Mouse (Mus musculus) E14TG2a.4 (cell line): ENCODE data around the gene Slc43a2.
A peak's percentile ranks its signal among the peaks of the same experiment; 100 is the strongest.

Experiments
- H3K27me3 ChIP-seq: 2 replicates; pipeline ENCODE4 v1.6.1; 2014; ENCODE audit warnings: low read length, control low read depth; ENCODE audit not compliant: insufficient read depth
- H3K36me3 ChIP-seq: 2 replicates; pipeline ENCODE4 v1.6.1; 2014; ENCODE audit warnings: low read length, control low read depth; ENCODE audit not compliant: insufficient read depth
- H3K4me1 ChIP-seq: replicated peaks from 2 replicates; pipeline ENCODE4 v1.6.1; 2014; ENCODE audit warnings: low read depth, low read length, control low read depth
- H3K4me3 ChIP-seq: replicated peaks from 2 replicates; pipeline ENCODE4 v1.5.1; 2014; ENCODE audit warnings: mild to moderate bottlenecking, low read length
- H3K9me3 ChIP-seq: 2 replicates; pipeline ENCODE4 v1.6.1; 2014; ENCODE audit warnings: low read length, control low read depth
- CTCF ChIP-seq: conservative IDR thresholded peaks from 2 replicates; pipeline ENCODE4 v1.5.1; 2014; ENCODE audit warnings: low read length
- NANOG ChIP-seq: IDR thresholded peaks from 2 replicates; pipeline ENCODE4 v1.6.1; 2014; ENCODE audit warnings: borderline replicate concordance, low read length, mixed read lengths
- POU5F1 ChIP-seq: IDR thresholded peaks from 2 replicates; pipeline ENCODE4 v1.6.1; 2014; ENCODE audit warnings: low read length, borderline replicate concordance

Slc43a2 gene

DNA sequence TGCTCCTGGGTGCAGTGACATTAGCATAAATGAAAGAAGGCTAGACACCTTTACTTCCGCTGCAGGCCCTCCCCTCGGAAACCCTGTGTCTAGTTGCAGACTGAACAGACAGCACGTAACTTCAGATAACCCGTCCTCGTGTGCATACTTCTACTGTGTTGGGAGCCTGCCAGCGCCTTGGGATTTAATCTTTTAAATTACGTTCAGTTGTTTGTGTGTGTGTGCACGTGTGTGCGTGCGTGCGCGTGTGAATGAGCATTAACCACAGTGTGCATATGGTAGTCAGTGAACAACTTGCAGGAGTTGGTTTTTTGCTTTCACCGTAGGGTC lies 7.4 kb downstream of the Slc43a2 start:
- peaks cover 23% of the 10 kb centered on the region for H3K36me3 ChIP-seq

DNA sequence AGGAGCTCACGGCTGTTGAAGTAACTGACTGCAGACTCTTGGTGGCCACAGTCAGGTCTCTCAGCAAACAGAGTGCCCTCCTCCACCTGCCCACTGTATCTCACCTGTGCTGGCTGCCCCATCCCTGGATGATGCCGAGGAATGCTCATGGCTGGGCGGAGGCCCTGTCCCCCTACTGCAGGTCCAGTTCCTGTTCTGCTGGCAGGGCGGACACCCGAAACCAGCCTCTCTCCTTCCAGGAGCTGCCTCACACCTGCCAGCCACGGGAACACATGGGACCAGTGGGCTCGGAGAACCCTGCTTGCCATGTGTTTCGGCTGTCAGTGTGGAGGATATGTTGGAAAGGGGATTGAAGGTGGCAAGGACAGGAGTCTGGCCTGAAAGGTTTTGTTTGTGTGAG lies 8.7 kb downstream of the Slc43a2 start:
- TF ChIP-seq CTCF (no peak), NANOG (no peak), POU5F1 (no peak)
- peaks cover 31% of the 10 kb centered on the region for H3K36me3 ChIP-seq
- peak overlapping the region; percentile 48; the same call in 1 of the 2 replicates for H3K4me3 ChIP-seq
- peaks cover 40% of the 10 kb centered on the region for H3K4me1 ChIP-seq
- H3K27me3 ChIP-seq, result no peaks in the 10 kb centered on the region
- H3K9me3 ChIP-seq, result peaks cover 9% of the 10 kb centered on the region

More for the DNA sequence above, 7.4 kb downstream of the Slc43a2 start:
- H3K4me3 ChIP-seq, result no peak overlapping the region
- TF ChIP-seq NANOG, result no peak
- no peak for TF ChIP-seq POU5F1
- no peak for TF ChIP-seq CTCF
- H3K9me3 ChIP-seq, result peaks cover 9% of the 10 kb centered on the region
- H3K27me3 ChIP-seq, result 0 out of 2 replicates have a peak, but pooled peaks cover 2% of the 10 kb centered on the region
- peaks cover 51% of the 10 kb centered on the region for H3K4me1 ChIP-seq

DNA sequence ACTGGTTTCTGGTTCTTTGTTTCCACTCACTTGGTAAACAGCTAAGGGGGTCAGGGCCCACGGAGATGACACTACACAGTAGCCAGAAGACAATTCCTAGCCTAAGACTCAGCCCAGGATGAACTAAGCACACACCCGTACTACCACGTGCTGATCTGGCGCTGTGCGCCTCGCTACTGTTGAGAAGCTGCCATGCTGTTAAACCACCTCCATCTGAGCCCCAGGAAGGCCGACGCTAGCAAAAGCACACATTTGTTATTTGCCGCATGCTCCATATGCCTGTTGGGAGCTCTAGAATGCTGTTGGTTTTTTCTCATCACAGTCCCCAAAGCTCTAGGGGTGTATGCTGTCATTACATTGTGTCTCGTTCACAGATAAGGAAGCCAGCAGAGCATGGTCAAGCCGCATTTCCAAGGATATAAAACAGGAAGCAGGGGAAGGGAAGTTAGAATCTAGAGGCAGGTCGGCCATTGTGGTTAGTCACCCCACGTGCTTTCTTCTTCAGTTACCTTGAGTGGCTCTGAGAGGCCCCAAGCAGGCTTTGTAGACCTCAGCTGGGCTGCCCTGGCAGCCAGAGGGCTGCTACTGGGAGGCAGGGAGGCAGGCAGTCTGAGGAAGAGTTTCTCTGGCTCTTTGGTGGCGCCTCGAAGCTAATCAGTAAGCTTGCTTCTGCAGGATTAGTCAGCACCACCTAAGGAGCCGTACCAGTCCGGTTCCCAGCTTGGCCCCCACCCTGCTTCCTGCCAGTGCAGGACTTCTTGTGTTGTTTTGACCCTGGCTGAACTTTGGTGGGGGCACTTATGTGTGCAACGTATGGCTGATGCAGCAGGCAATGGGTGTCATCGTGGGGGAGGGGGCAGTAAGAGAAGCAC lies 9.5 kb downstream of the Slc43a2 start:
- Histone ChIP-seq H3K4me3 (no peak overlapping the region), H3K4me1 (peaks cover 33% of the 10 kb centered on the region), H3K9me3 (peaks cover 9% of the 10 kb centered on the region), H3K27me3 (no peaks in the 10 kb centered on the region), H3K36me3 (peaks cover 38% of the 10 kb centered on the region)
- TF ChIP-seq CTCF (no peak), POU5F1 (no peak), NANOG (no peak)

DNA sequence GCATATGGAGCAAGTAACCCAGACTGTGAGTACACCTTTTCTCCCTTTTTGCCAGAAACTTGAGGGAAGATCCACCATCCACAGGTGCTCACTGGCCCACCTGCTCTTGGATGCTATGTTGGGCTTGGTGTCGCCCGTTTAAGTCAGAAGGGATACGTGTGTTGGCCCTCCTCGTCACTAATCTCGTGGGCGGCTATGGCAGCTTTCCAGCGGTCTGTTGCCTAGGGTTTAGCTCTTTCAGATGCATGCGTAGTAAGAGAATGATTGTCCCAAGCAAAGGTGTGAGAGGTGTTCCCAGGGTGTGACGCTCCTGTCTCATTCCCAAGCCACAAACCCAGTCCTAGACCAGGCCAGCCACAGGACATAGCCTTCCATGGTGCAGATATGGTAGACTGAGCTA lies 13.2 kb downstream of the Slc43a2 start:
- Histone ChIP-seq H3K4me1 (peaks cover 14% of the 10 kb centered on the region), H3K27me3 (no peaks in the 10 kb centered on the region), H3K9me3 (peaks cover 9% of the 10 kb centered on the region), H3K36me3 (peaks cover 35% of the 10 kb centered on the region), H3K4me3 (no peak overlapping the region)
- TF ChIP-seq POU5F1 (no peak), CTCF (no peak), NANOG (no peak)

DNA sequence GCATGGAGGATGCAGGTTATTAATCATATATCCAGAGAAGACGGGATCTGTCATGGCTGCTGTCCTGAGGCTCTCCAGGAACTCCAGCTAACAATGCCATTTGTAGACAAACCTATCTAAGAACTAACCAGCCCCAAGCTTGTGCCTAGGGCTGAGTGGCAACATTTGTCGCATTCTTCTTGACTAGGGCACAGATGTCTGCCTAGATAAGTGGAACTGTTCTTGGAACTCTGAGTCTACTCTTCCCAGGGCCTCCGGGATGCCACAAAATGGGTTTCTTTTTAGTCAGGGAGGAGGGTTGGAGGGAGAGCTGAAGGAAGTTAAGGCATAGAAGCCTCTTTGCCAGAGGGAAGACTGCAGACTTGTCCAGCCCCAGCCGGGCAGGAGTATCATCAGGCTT lies 14.6 kb downstream of the Slc43a2 start:
- peaks cover 4% of the 10 kb centered on the region for H3K4me1 ChIP-seq
- H3K36me3 ChIP-seq, result peaks cover 36% of the 10 kb centered on the region
- no peak overlapping the region for H3K4me3 ChIP-seq
- H3K9me3 ChIP-seq, result peaks cover 7% of the 10 kb centered on the region
- no peaks in the 10 kb centered on the region for H3K27me3 ChIP-seq
- TF ChIP-seq NANOG (no peak), CTCF (no peak), POU5F1 (no peak)

DNA sequence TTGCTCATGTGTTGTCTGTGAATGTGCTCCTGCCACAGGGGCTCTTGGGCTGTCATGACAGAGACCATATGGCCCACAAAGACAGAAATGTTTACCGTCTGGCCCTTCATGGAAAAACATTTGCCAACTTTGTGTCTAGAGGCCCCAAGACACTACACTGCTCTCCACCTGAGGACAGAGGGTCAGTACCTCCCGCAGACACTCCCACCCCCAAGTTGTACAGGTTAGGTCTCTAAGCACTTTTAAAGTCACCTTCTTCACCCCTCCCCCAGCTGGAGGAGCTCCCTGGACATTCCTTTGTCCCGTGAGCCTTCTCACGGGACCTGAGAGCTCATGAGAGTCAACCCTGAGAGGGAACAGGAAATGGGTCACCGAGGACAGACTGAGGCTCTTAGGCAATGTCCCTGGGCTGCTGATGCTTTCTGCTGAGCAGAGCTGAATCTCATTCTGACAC lies 18.2 kb downstream of the Slc43a2 start:
- H3K36me3 ChIP-seq, result peaks cover 33% of the 10 kb centered on the region
- no peaks in the 10 kb centered on the region for H3K9me3 ChIP-seq
- H3K4me3 ChIP-seq, result no peak overlapping the region
- peaks cover 26% of the 10 kb centered on the region for H3K4me1 ChIP-seq
- H3K27me3 ChIP-seq, result no peaks in the 10 kb centered on the region
- TF ChIP-seq POU5F1 (no peak), CTCF (no peak), NANOG (no peak)

DNA sequence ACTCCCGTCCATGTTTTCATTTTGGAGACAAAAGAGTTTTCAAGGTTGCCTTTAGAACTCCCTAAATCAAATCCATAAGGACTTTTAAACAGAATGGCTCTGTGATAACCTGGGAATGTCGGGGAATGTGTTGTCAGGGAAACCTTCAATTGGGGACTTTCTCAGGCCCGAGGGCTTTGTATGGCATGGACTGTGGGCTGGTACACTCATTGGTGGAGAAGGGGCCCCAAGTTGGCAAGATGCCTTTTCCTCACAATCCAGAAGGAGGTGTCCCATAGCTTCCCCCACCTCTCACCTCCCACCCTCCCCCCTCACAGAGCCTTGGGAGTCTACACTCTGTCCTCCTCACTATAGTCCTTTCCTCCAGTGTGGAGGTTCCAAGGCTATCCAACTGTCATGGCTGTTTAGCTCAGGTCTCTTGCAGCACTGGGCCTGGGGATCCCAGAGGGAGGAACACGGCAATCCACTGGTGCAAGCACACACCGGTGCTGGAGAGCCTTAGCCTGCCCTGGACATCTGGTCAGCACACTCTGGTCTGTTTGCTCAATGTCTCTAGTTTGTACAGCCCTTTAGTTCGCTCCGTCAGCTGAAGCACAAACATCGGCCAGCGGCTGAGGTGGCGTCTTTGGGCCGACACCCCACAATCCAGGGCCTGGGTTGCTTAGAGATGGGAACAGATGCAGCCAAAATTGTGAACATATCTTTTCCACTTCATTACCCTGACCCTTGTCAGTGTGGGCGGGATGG lies 18.9 kb downstream of the Slc43a2 start:
- peaks cover 26% of the 10 kb centered on the region for H3K4me1 ChIP-seq
- H3K27me3 ChIP-seq, result no peaks in the 10 kb centered on the region
- peaks cover 26% of the 10 kb centered on the region for H3K36me3 ChIP-seq
- no peak overlapping the region for H3K4me3 ChIP-seq
- H3K9me3 ChIP-seq, result no peaks in the 10 kb centered on the region
- no peak for TF ChIP-seq POU5F1
- TF ChIP-seq CTCF, result no peak

DNA sequence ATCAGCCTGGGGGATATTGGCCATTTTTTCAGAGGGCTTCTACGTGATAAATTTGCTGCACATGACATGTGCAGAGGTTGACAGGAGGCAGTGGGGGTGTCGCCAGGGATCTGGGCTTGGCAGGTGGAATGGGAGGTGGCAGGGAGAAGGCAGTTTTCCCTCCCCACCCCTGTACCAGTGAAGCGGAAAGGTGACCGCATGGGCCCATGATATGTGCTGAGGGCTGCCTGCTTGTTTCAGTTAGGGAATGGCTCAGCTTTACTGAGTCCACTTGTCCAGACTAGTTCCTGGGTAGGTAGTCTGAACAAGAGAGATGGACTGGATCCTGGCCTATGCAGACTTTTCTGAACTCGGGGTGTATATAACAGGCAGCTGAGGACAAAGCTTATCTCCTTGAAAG lies 19.8 kb downstream of the Slc43a2 start:
- Histone ChIP-seq H3K9me3 (no peaks in the 10 kb centered on the region), H3K27me3 (no peaks in the 10 kb centered on the region), H3K36me3 (peaks cover 16% of the 10 kb centered on the region), H3K4me3 (no peak overlapping the region), H3K4me1 (peaks cover 28% of the 10 kb centered on the region)
- TF ChIP-seq CTCF (no peak), POU5F1 (no peak), NANOG (no peak)
